Mouse (Mus musculus): ENCODE results near the gene Arhgap45.

Gene Arhgap45

DNA sequence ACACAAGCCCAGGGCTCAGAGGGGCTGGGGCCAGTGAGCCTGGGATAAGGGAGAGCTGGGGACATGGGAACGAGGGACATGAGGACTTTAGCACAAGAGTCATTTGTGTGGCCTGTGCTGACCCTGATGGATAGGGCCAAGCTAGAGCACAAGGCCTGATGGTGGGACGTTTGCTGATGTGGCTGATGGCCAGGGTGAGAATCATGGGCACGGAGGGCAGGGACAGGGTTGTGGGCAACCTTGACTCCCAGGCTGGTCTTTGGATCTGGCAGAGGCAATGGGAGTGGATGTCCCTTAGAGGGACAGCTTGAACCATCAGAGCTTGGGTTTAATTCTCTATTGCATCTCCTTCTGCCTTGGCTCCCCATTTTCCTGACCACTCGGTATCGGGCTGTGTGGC lies 60.9 kb downstream of the Arhgap45 start:
- in situ Hi-C loops (cut with MboI, MseI) = no loop called here

- in situ Hi-C loops (cut with MboI, MseI) = no loop called here
Observed at GRCm38 (mm10) chr10:80078366-80078765, 61.9 kb downstream of the Arhgap45 start.

DNA sequence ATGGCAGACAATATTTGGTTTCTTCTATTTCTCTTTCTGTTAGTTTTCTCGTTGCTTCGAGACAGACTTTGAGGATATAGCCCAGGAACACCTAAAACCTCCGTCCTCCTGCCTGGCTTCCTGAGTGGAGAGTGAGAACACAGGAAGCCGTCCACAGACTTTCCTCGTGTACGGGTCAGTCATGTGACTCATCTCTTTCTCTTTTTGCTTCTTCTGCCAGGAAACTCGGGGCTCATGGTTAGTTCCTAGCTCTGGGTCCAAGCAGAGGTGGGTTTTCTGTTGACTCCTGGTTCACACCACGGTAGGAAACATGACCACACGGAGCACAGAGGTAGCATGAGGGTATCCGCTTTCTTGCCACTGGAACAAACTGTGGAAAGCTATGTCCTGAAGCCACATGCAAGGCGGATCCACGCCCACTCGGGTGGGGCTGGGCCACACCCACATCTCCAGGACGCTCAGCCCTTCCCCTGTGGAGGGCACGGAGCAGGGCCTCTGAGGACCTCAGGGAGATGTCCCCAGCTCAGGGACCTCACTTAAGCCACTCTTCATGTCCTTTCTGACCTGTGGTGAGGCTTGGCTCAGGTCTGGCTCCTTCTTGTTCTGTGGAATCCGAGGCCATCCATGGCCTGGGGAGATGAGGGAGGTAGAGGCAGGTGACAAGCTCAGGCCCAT lies 64.1 kb downstream of the Arhgap45 start:
- in situ Hi-C loops (cut with MboI, MseI) = no loop called here
